Mouse (Mus musculus): ENCODE measurements at regions not wholly inside any gene's neighbourhood (a gene's known extent, or its start where the extent isn't known, plus 50 kb on each side); places are given as distances from the start of the nearest gene placed in this dataset.

DNA sequence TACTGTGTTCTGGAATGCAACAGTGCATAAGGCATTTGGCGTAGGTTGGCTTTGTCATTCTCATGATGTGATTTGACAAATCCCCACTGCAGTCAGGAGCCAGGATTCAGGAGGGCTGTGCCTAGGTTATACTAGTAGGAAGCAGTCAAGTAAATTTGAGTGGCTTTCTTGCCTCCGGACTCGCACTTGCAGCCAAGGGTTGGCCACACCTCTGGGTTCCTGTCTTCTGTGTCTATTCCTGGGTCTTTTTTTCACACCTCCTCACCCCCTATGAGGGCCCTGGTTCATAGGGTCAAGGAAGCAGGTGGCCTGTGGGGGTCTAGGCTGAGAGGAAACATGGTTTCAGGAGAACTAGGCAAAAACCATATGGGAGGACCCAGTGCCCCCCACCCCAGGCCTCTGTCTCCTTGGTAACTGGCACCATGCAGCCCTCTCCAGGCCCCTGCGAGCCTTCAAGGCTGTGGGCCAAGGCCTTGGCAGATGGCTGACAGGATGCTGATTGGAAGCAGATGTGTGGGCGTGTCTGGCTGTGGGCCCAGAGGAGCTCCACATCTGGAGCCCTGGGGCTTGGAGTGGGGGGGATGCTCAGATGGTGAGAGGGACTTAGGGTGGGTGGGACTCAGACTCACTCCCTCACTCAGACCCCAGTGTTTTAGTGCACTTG lies 195.7 kb downstream of the Rgs3 start:
- Histone ChIP-seq H3K27ac (replicated peaks) (peak overlapping the region; percentile 89), H3K9me3 (replicated peaks) (no peaks in the 10 kb centered on the region), H3K27me3 (no peaks in the 10 kb centered on the region), H3K9ac (no peak overlapping the region), H3K4me2 (replicated peaks) (no peak overlapping the region), H3K4me3 (replicated peaks) (no peak overlapping the region), H3K36me3 (no peaks in the 10 kb centered on the region), H3K4me1 (peaks cover 49% of the 10 kb centered on the region)
- ATAC-seq (ENCODE audit: insufficient number of reproducible peaks, low FRiP score, low TSS enrichment, low read depth), result peak; percentile 90
- 24% methylated on average over 5 of the region's 5 CpGs for WGBS

GRCm38 (mm10) chr4:62756721-62757206 lies 197.1 kb downstream of the Rgs3 start:
- Histone ChIP-seq H3K27ac (replicated peaks) (peak overlapping the region; percentile 89), H3K4me1 (peaks cover 62% of the 10 kb centered on the region), H3K9me3 (replicated peaks) (no peaks in the 10 kb centered on the region), H3K4me3 (replicated peaks) (no peak overlapping the region), H3K36me3 (no peaks in the 10 kb centered on the region), H3K4me2 (replicated peaks) (no peak overlapping the region), H3K27me3 (no peaks in the 10 kb centered on the region), H3K9ac (no peak overlapping the region)
- 11% methylated on average over 10 of the region's 10 CpGs for WGBS
- no peak for ATAC-seq (ENCODE audit: insufficient number of reproducible peaks, low FRiP score, low TSS enrichment, low read depth)

DNA sequence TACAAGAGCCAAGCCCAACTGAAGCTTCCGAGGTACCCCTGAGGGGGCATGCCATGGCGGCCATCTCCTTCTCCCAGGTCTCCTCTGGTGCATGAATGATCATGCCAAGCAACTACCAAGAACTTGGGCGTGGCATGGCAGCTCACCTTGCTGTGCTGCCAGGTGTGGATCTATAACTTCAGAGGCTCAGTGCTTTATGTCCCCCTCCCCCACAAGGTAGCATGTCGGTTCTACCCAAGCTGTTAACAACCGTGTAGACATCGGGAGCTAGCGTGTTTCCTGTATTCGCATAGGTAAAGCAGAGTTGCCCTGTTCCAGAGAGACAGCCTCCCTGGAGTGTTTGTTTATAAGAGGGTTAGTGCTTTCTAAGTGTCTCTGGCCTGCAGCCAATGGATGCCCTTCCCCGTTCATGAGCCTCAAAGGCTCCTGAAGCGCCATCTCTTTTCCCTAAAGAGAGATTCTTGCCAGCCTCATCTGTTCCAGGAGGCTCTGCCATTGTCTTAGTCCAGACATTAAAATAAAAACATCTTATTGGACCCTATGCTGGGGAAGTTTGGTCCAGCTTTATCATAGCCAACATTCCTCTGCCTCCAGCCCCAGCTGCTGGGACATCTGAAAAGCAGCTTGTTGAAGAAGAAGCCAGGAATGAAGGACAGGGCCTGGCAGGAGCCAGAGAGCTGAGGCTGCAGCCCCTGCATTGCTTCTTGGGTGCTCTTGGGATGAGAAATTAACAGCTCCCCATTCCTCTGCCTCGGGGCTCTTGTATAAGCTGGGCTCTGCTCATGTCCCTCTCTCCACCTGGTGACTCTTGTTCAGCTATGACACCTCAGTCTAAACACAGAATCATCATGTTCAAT lies 201.3 kb downstream of the Rgs3 start:
- Histone ChIP-seq H3K9me3 (replicated peaks) (no peaks in the 10 kb centered on the region), H3K4me1 (peaks cover 42% of the 10 kb centered on the region), H3K27ac (replicated peaks) (peak overlapping the region; percentile 79), H3K4me2 (replicated peaks) (no peak overlapping the region), H3K36me3 (no peaks in the 10 kb centered on the region), H3K27me3 (no peaks in the 10 kb centered on the region), H3K4me3 (replicated peaks) (no peak overlapping the region), H3K9ac (no peak overlapping the region)
- ATAC-seq (ENCODE audit: insufficient number of reproducible peaks, low FRiP score, low TSS enrichment, low read depth), result no peak
- whole genome bisulfite sequencing, result 32% methylated on average over 11 of the region's 11 CpGs

- H3K27ac ChIP-seq (replicated peaks), result peak overlapping the region; percentile 79
Observed at GRCm38 (mm10) chr4:62761672-62762071, 202.0 kb downstream of the Rgs3 start.

DNA sequence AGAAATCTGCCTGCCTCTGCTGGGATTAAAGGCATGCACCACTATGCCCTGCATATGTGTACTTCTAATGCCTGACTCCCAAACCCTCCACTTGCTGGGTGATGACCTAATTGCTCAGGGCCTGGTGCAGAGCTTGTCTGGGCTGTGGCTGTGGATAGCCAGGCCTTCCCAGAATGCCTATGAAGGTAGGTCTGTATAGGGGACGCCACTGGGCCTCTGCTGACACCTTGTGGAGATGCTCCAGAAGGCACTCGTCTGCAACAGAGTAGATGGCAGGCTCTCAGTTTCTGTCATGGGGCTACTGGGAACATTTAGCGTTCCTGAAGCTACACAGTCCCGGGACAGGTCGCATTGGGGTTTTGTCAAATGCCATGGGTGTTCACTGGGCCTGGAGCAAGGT lies 201.4 kb upstream of the Zfp618 start:
- H3K36me3 ChIP-seq, result no peaks in the 10 kb centered on the region
- no peaks in the 10 kb centered on the region for H3K27me3 ChIP-seq
- H3K9ac ChIP-seq, result no peak overlapping the region
- H3K4me1 ChIP-seq, result peaks cover 17% of the 10 kb centered on the region
- no peak overlapping the region for H3K27ac ChIP-seq (replicated peaks)
- H3K4me2 ChIP-seq (replicated peaks), result no peak overlapping the region
- WGBS, result 11% methylated on average over 5 of the region's 5 CpGs
- H3K4me3 ChIP-seq (replicated peaks), result no peak overlapping the region
- peak; percentile 63; the same call in 1 of the 2 replicates for ATAC-seq (ENCODE audit: insufficient number of reproducible peaks, low FRiP score, low TSS enrichment, low read depth)
- H3K9me3 ChIP-seq (replicated peaks), result no peaks in the 10 kb centered on the region

More at GRCm38 (mm10) chr4:62761672-62762071, 202.0 kb downstream of the Rgs3 start:
- no peaks in the 10 kb centered on the region for H3K36me3 ChIP-seq
- no peak overlapping the region for H3K4me3 ChIP-seq (replicated peaks)
- no peak for ATAC-seq (ENCODE audit: insufficient number of reproducible peaks, low FRiP score, low TSS enrichment, low read depth)
- H3K27me3 ChIP-seq, result no peaks in the 10 kb centered on the region
- no peak overlapping the region for H3K9ac ChIP-seq
- WGBS, result 4% methylated on average over 1 of the region's 1 CpGs
- no peaks in the 10 kb centered on the region for H3K9me3 ChIP-seq (replicated peaks)
- no peak overlapping the region for H3K4me2 ChIP-seq (replicated peaks)
- peaks cover 35% of the 10 kb centered on the region for H3K4me1 ChIP-seq

- 58% methylated on average over 10 of the region's 10 CpGs for WGBS
- no peak overlapping the region for H3K27ac ChIP-seq (replicated peaks)
- H3K4me1 ChIP-seq, result peaks cover 8% of the 10 kb centered on the region
- H3K4me3 ChIP-seq (replicated peaks), result no peak overlapping the region
- no peaks in the 10 kb centered on the region for H3K36me3 ChIP-seq
- no peak overlapping the region for H3K9ac ChIP-seq
- ATAC-seq (ENCODE audit: insufficient number of reproducible peaks, low FRiP score, low TSS enrichment, low read depth), result no peak
- no peaks in the 10 kb centered on the region for H3K9me3 ChIP-seq (replicated peaks)
- H3K27me3 ChIP-seq, result no peaks in the 10 kb centered on the region
- H3K4me2 ChIP-seq (replicated peaks), result no peak overlapping the region
Observed at GRCm38 (mm10) chr4:62769469-62770234, 195.7 kb upstream of the Zfp618 start.

- Histone ChIP-seq H3K27me3 (no peaks in the 10 kb centered on the region), H3K4me2 (replicated peaks) (no peak overlapping the region), H3K4me1 (peaks cover 8% of the 10 kb centered on the region), H3K9ac (no peak overlapping the region), H3K9me3 (replicated peaks) (no peaks in the 10 kb centered on the region), H3K27ac (replicated peaks) (no peak overlapping the region), H3K36me3 (no peaks in the 10 kb centered on the region), H3K4me3 (replicated peaks) (no peak overlapping the region)
- ATAC-seq (ENCODE audit: insufficient number of reproducible peaks, low FRiP score, low TSS enrichment, low read depth), result no peak
- WGBS, result 82% methylated on average over 10 of the region's 10 CpGs
Observed at GRCm38 (mm10) chr4:62775005-62775609, 190.3 kb upstream of the Zfp618 start.

DNA sequence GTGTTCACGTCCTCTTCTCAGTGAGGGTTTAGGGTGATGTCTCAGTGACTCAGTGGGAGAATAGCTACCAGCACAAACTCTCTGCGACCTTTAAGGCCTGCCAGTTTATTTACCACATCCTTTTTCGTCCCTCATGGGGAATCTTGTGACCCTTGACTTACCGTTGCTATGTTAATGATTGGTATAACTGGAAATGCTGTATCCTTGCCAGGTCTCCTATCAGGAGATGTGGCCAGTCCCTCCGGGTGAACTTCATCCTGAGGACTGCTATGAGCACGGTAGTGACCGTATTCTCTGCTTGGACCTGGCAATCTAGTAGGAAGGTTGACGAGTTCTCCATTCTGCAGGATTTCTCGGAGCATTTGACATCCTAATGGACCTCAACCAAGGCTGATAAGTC lies 188.5 kb upstream of the Zfp618 start:
- Histone ChIP-seq H3K9ac (no peak overlapping the region), H3K36me3 (no peaks in the 10 kb centered on the region), H3K4me3 (replicated peaks) (no peak overlapping the region), H3K9me3 (replicated peaks) (no peaks in the 10 kb centered on the region), H3K4me1 (peaks cover 15% of the 10 kb centered on the region), H3K27ac (replicated peaks) (no peak overlapping the region), H3K27me3 (peaks cover 8% of the 10 kb centered on the region), H3K4me2 (replicated peaks) (no peak overlapping the region)
- 88% methylated on average over 9 of the region's 9 CpGs for WGBS
- ATAC-seq (ENCODE audit: insufficient number of reproducible peaks, low FRiP score, low TSS enrichment, low read depth), result no peak

DNA sequence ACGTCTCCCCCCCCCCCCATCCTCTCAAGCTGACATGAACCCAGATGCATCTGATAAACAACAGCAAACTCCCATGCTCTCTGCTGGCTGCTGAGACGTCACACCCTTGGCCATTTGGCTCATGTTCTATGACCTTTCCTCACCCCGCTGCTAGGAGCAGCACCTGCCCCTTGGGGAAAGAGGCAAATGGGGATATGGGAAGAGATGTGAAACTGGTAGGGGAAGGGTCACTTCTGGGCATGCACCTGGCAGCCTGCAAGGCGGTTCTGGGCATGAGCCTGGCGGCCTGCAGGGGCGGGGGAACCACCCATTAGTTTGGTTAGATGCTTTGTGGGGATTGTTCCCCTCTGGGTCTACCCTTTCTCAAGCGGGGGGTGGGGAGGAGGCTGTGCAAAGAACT lies 187.9 kb upstream of the Zfp618 start:
- Histone ChIP-seq H3K9ac (no peak overlapping the region), H3K9me3 (replicated peaks) (no peaks in the 10 kb centered on the region), H3K36me3 (no peaks in the 10 kb centered on the region), H3K4me2 (replicated peaks) (no peak overlapping the region), H3K27me3 (peaks cover 10% of the 10 kb centered on the region), H3K27ac (replicated peaks) (no peak overlapping the region), H3K4me1 (peaks cover 15% of the 10 kb centered on the region), H3K4me3 (replicated peaks) (no peak overlapping the region)
- no peak for ATAC-seq (ENCODE audit: insufficient number of reproducible peaks, low FRiP score, low TSS enrichment, low read depth)
- 74% methylated on average over 7 of the region's 7 CpGs for whole genome bisulfite sequencing

GRCm38 (mm10) chr4:62778621-62779020 lies 186.8 kb upstream of the Zfp618 start:
- no peak overlapping the region for H3K4me3 ChIP-seq (replicated peaks)
- H3K9me3 ChIP-seq (replicated peaks), result no peaks in the 10 kb centered on the region
- no peak overlapping the region for H3K4me2 ChIP-seq (replicated peaks)
- no peaks in the 10 kb centered on the region for H3K36me3 ChIP-seq
- peaks cover 13% of the 10 kb centered on the region for H3K27me3 ChIP-seq
- H3K4me1 ChIP-seq, result peaks cover 8% of the 10 kb centered on the region
- no peak for ATAC-seq (ENCODE audit: insufficient number of reproducible peaks, low FRiP score, low TSS enrichment, low read depth)
- no peak overlapping the region for H3K9ac ChIP-seq
- H3K27ac ChIP-seq (replicated peaks), result no peak overlapping the region
- 78% methylated on average over 5 of the region's 5 CpGs for WGBS

DNA sequence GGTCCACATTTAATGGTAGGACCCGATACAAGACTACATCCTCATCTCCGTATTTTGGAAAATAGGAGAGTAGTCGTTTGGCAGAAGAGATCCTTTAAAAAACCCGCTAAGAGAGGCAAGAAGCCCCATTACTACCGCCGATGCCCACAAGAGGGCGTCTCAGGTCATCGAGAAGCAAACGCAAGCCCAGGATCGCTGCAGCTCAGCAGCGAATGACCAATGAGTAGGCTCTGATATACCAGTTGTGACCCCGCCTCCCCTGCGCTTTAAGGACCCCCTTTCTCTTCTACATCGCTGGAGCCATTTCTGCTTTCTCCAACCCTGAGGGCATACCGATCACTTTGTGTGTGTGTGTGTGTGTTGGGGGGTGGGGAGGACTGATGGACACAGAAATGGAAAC lies 185.0 kb upstream of the Zfp618 start:
- ATAC-seq (ENCODE audit: insufficient number of reproducible peaks, low FRiP score, low TSS enrichment, low read depth), result peak; percentile 74
- peaks cover 7% of the 10 kb centered on the region; the same call in 1 of the 2 replicates for H3K4me1 ChIP-seq
- WGBS, result under 1% methylated on average over 15 of the region's 15 CpGs
- H3K36me3 ChIP-seq, result no peaks in the 10 kb centered on the region
- peaks cover 13% of the 10 kb centered on the region for H3K27me3 ChIP-seq
- H3K4me2 ChIP-seq (replicated peaks), result peak overlapping the region; percentile 69
- H3K9me3 ChIP-seq (replicated peaks), result no peaks in the 10 kb centered on the region
- H3K27ac ChIP-seq (replicated peaks), result no peak overlapping the region
- no peak overlapping the region for H3K9ac ChIP-seq
- peak overlapping the region; percentile 44 for H3K4me3 ChIP-seq (replicated peaks)
